Mouse (Mus musculus) erythroblast, adult 5-6 weeks (primary cell): ENCODE results near the gene Setx. TPM values are rescaled to one million over a fixed set of nuclear protein-coding genes. Genes with fewer than 3 reads are reported as not detected.

Experiments used
- ATAC-seq: replicated peaks from 2 replicates; pipeline ENCODE4 v1.8.0; 2016; ENCODE audit warnings: moderate number of reproducible peaks, mild to moderate bottlenecking, moderate TSS enrichment, inconsistent platforms; ENCODE audit not compliant: poor library complexity, low FRiP score, severe bottlenecking
- total RNA-seq, 2 experiments: library from RNA; stranded (forward) in 1 of 2; stranded (reverse) in 1 of 2; fragments of 150-400 nt in 1 of 2; fragments of 200-764, 138-1000 nt in 1 of 2; gene quantifications; 2 replicates each; pipeline versions ENCODE4 v1.2.3 to v1.2.4; 2015 to 2017; ENCODE audit warnings: low replicate concordance in 2 of 2

The Setx gene
- total RNA-seq, 2 experiments from 2014 or later = 19.6 to 27.9 TPM

GRCm38 (mm10) chr2:29201223-29201955 is 77.4 kb downstream of the Setx start:
- no peak for ATAC-seq

GRCm38 (mm10) chr2:29206156-29206555 is 82.2 kb downstream of the Setx start:
- ATAC-seq = no peak

DNA sequence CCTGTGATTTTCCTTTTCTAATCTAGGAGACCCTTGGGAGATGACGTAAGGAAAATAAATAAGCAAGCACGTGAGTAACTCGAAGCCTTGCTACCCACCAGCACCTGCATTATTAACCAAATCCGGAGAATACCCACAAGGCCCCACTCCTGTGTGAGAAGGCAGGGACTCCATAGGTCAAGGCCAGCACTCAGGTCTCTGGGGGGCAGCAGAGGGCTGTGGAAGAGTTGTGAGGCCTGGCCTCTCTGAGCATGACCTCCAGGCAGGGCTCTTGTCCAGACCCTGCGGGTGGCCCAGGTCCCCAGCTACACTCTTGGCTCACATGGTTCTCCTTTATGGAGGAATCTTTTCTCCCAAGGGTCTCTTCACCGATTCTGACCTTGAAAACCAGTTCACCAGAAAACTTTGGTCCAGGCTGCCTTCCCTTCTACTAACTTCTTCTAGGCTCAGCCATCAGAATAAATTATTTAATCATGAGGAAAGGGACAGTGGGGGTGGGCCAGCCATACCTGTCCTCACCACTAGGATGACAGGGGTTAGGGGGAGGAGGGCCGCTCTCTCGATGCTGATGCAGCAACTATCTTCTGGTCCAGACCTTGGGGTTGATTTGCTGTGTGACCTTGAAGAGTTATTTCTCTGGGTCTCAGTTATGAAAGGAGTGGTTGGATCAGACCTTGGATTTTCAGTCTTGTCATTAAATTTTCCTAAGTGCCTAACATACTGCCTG is 92.5 kb downstream of the Setx start:
- ATAC-seq = no peak

- ATAC-seq = no peak
Observed at GRCm38 (mm10) chr2:29217042-29217441, 93.1 kb downstream of the Setx start.

- 0 out of 2 replicates have a peak, but pooled peaks have one; percentile 26 for ATAC-seq
Observed at GRCm38 (mm10) chr2:29217897-29218296, 93.9 kb downstream of the Setx start.

DNA sequence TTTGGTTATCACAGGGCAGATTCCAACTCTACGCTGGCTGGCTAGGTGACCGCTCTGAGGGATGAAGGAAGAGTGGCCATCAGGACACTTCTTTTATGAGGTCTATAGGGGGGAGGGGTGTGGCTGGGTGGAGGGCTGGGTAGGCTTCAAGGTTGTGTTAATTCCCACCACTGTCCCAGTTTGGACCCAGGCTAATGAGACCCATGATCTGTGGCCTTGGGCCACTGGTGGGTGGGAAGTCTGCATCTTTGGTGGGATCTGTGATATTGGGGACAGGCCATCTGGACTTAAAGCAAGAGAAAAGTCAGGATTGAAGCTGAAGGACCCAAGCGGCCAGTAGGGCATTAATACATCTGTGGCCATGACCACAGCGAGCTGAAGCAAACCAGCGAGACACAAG is 94.8 kb downstream of the Setx start:
- ATAC-seq = no peak

GRCm38 (mm10) chr2:29222302-29222701 is 98.3 kb downstream of the Setx start:
- ATAC-seq = no peak

- no peak for ATAC-seq
Observed at GRCm38 (mm10) chr2:29223591-29224262, 99.7 kb downstream of the Setx start.

DNA sequence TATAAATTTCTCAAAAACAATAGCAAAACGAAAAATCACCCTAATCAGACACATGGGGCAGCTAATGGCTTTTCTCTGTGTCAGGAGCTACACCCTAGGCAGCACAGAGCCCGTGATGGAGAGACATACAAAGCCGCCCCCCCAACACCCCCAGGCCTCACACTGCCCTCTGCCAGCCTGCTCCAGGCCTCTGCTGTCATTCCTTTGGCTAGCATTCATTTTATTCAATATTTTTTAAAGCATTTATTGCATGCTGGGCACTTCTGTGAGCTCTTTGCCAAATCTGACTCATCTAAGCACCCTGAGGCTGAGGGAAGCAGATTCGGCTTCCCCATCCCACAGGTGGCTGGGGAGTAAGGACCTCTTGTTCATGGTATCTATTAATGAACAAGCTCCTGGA is 102.7 kb downstream of the Setx start:
- ATAC-seq = no peak

DNA sequence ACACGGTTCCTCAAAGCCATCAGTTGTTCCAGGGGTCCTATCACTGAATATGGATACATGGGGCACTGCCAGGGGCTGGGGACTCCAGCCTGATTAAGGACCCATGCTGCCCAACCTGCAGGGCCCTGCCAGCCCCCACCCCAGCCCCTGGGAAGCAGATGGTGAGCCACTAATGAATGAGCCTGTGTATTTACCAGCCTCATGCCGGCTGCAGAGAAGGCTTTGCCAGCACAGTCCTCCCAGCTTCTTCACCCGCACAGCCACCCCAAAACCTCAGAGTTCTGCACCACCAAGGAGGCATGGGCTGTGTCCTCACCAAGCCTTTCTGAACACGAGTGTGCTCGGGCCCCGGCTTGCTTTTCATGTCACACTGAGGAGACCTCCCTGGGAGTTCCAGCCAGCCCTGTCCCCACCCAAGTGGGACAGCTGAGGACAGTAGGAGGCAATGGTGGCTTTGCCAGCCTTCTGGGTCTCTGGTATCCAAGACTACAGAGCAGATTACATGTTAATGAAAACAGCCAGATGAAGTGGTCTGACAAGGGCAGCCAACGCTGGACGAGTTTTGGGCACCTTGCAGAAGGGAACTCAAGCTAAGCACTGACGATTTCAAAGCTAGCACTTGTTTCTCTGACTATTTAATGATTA is 106.3 kb downstream of the Setx start:
- no peak for ATAC-seq

Other genes with a start within 250 kb of the Setx start
- gene Barhl1, start 207.5 kb upstream of the Setx start, total RNA-seq (2015; ENCODE audit: low replicate concordance) = not detected in 2 replicates
- 0.17 TPM in 1 of 2 replicates, not detected in the other for gene Barhl1, start 207.5 kb upstream of the Setx start, total RNA-seq (2017; ENCODE audit: low replicate concordance)
- gene Cfap77, start 69.1 kb upstream of the Setx start, total RNA-seq (2015; ENCODE audit: low replicate concordance) = not detected in 2 replicates
- not detected in 2 replicates for gene Cfap77, start 69.1 kb upstream of the Setx start, total RNA-seq (2017; ENCODE audit: low replicate concordance)
- 3.3 and 7.1 TPM in 2 replicates for gene Ttf1, start 63.9 kb upstream of the Setx start, total RNA-seq (2015; ENCODE audit: low replicate concordance)
- 9.1 and 14.6 TPM in 2 replicates for gene Ttf1, start 63.9 kb upstream of the Setx start, total RNA-seq (2017; ENCODE audit: low replicate concordance)
- gene Ntng2, start 128.8 kb downstream of the Setx start, total RNA-seq (2015; ENCODE audit: low replicate concordance) = 2.3 and 8.8 TPM in 2 replicates
- gene Ntng2, start 128.8 kb downstream of the Setx start, total RNA-seq (2017; ENCODE audit: low replicate concordance) = 0.94 and 2.0 TPM in 2 replicates
- 4.0 and 9.6 TPM in 2 replicates for gene Med27, start 222.6 kb downstream of the Setx start, total RNA-seq (2015; ENCODE audit: low replicate concordance)
- 5.0 and 9.3 TPM in 2 replicates for gene Med27, start 222.6 kb downstream of the Setx start, total RNA-seq (2017; ENCODE audit: low replicate concordance)